Mouse (Mus musculus): ENCODE data around the gene Zbtb20.

GRCm38 (mm10) chr16:42876021-42877000 lies 630 bp downstream of the Zbtb20 start:
- TF ChIP-seq POLR2A (IDR thresholded peaks at IDR 0.05; ENCODE audit: low read depth, low read length) (peak; percentile 36; the same call in 1 of the 2 replicates), CTCF (IDR thresholded peaks at IDR 0.05; ENCODE audit: borderline replicate concordance, insufficient read depth, low read length) (no peak)
